Mouse (Mus musculus) neutrophil, adult 5-6 weeks (primary cell): ENCODE measurements around the gene Rab3b. TPM values are rescaled to one million over a fixed set of nuclear protein-coding genes. Genes with fewer than 3 reads are reported as not detected.

Experiments
- ATAC-seq: fragments of 151-379, 151-347 bp; 2 replicates; pipeline ENCODE4 v1.8.0; 2017; ENCODE audit warnings: mild to moderate bottlenecking, moderate TSS enrichment; ENCODE audit not compliant: insufficient number of reproducible peaks, poor library complexity, low FRiP score, severe bottlenecking; ENCODE audit errors: extremely low read depth
- total RNA-seq: library from RNA; stranded (forward); fragments of 200-1000 nt; gene quantifications from 2 replicates; pipeline ENCODE4 v1.2.3, GENCODE M21; 2017

Gene Rab3b
- 0.81 TPM in 1 of 2 replicates, not detected in the other for total RNA-seq

- ATAC-seq = peak; percentile 21; the same call in 1 of the 2 replicates
These were observed at the start of gene Rab3b for GRCm38 (mm10) chr4:108878963-108879822. TSS of gene Rab3b (plus strand) at chr4:108879063.

- no peak for ATAC-seq
These were observed 48.2 kb upstream of the Rab3b start for GRCm38 (mm10) chr4:108830698-108831097.

GRCm38 (mm10) chr4:108832916-108833827 lies 45.7 kb upstream of the Rab3b start, which contains the start of gene Btf3l4:
TSS of gene Btf3l4 (minus strand) at chr4:108833614.
- ATAC-seq = peak; percentile 94

GRCm38 (mm10) chr4:108833828-108834114 lies 45.1 kb upstream of the Rab3b start:
- ATAC-seq = peak; percentile 43

- ATAC-seq = peak; percentile 25; the same call in 1 of the 2 replicates
These were observed 44.5 kb upstream of the Rab3b start, which contains the start of gene Txndc12 for GRCm38 (mm10) chr4:108834115-108834970. TSS of gene Txndc12 (plus strand) at chr4:108834601.

GRCm38 (mm10) chr4:108834971-108835311 lies 43.9 kb upstream of the Rab3b start:
- no peak for ATAC-seq

GRCm38 (mm10) chr4:108835496-108835895 lies 43.4 kb upstream of the Rab3b start:
- ATAC-seq = no peak

GRCm38 (mm10) chr4:108838031-108838430 lies 40.8 kb upstream of the Rab3b start:
- no peak for ATAC-seq

- ATAC-seq = no peak
These were observed 36.8 kb upstream of the Rab3b start for GRCm38 (mm10) chr4:108841920-108842578.

- ATAC-seq = no peak
These were observed 35.5 kb upstream of the Rab3b start for GRCm38 (mm10) chr4:108843336-108843735.

GRCm38 (mm10) chr4:108845824-108846569 lies 32.9 kb upstream of the Rab3b start:
- ATAC-seq = no peak

GRCm38 (mm10) chr4:108847715-108848504 lies 31.0 kb upstream of the Rab3b start, which contains the start of gene Kti12:
TSS of gene Kti12 (plus strand) at chr4:108847785.
- ATAC-seq = peak; percentile 68

GRCm38 (mm10) chr4:108848505-108848848 lies 30.4 kb upstream of the Rab3b start, which contains the start of gene A730015C16Rik:
TSS of gene A730015C16Rik (minus strand) at chr4:108848619.
- no peak for ATAC-seq

GRCm38 (mm10) chr4:108866806-108867205 lies 12.1 kb upstream of the Rab3b start:
- no peak for ATAC-seq

- peak; percentile 89; the same call in 1 of the 2 replicates for ATAC-seq
These were observed 9.0 kb upstream of the Rab3b start for GRCm38 (mm10) chr4:108869730-108870374.

- no peak for ATAC-seq
These were observed 5.1 kb upstream of the Rab3b start for GRCm38 (mm10) chr4:108873746-108874145.
